Mouse (Mus musculus): ENCODE measurements around the gene Ifnl3. TPM values are rescaled to one million over a fixed set of nuclear protein-coding genes. Genes with fewer than 3 reads are reported as not detected.
A peak's percentile ranks its signal among the peaks of the same experiment; 100 is the strongest.

The Ifnl3 gene
- polyA plus RNA-seq, 1 experiment from 2014 or later, result not detected

- ATAC-seq (ENCODE audit: low FRiP score, low TSS enrichment), result no peak
- WGBS, result 76% methylated on average over 6 of the region's 6 CpGs
Observed at GRCm38 (mm10) chr7:28557708-28558107, 35.1 kb downstream of the Ifnl3 start.

GRCm38 (mm10) chr7:28558486-28558885 lies 35.9 kb downstream of the Ifnl3 start:
- Histone ChIP-seq H3K27ac (ENCODE audit: low read length) (peak overlapping the region; percentile 44; the same call in 1 of the 2 replicates), H3K4me3 (ENCODE audit: low read length) (no peak overlapping the region), H3K9me3 (ENCODE audit: low read length) (no peaks in the 10 kb centered on the region), H3K4me2 (replicated peaks; ENCODE audit: low read depth, low read length) (no peak overlapping the region), H3K4me1 (ENCODE audit: insufficient read depth, low read length) (peaks cover 7% of the 10 kb centered on the region), H3K27me3 (ENCODE audit: insufficient read depth, low read length) (no peaks in the 10 kb centered on the region), H3K9ac (replicated peaks; ENCODE audit: low read length) (no peak overlapping the region), H3K36me3 (ENCODE audit: insufficient read depth, low read length) (peaks cover 42% of the 10 kb centered on the region)
- ATAC-seq (ENCODE audit: low FRiP score, low TSS enrichment), result peak; percentile 75
- WGBS, result 49% methylated on average over 4 of the region's 4 CpGs

More at GRCm38 (mm10) chr7:28557708-28558107, 35.1 kb downstream of the Ifnl3 start:
- Histone ChIP-seq H3K9me3 (ENCODE audit: low read length) (0 out of 2 replicates have a peak, but pooled peaks cover 1% of the 10 kb centered on the region), H3K4me3 (ENCODE audit: low read length) (no peak overlapping the region), H3K27me3 (ENCODE audit: insufficient read depth, low read length) (no peaks in the 10 kb centered on the region), H3K4me2 (replicated peaks; ENCODE audit: low read depth, low read length) (no peak overlapping the region), H3K27ac (ENCODE audit: low read length) (no peak overlapping the region), H3K4me1 (ENCODE audit: insufficient read depth, low read length) (peaks cover 7% of the 10 kb centered on the region), H3K9ac (replicated peaks; ENCODE audit: low read length) (no peak overlapping the region), H3K36me3 (ENCODE audit: insufficient read depth, low read length) (peaks cover 35% of the 10 kb centered on the region)

GRCm38 (mm10) chr7:28560856-28561255 lies 38.2 kb downstream of the Ifnl3 start:
- no peaks in the 10 kb centered on the region for H3K9me3 ChIP-seq (ENCODE audit: low read length)
- H3K27ac ChIP-seq (ENCODE audit: low read length), result no peak overlapping the region
- no peak for ATAC-seq (ENCODE audit: low FRiP score, low TSS enrichment)
- no peaks in the 10 kb centered on the region for H3K27me3 ChIP-seq (ENCODE audit: insufficient read depth, low read length)
- 87% methylated on average over 10 of the region's 10 CpGs for WGBS
- no peak overlapping the region for H3K9ac ChIP-seq (replicated peaks; ENCODE audit: low read length)
- H3K36me3 ChIP-seq (ENCODE audit: insufficient read depth, low read length), result peaks cover 65% of the 10 kb centered on the region
- H3K4me3 ChIP-seq (ENCODE audit: low read length), result no peak overlapping the region
- peaks cover 7% of the 10 kb centered on the region for H3K4me1 ChIP-seq (ENCODE audit: insufficient read depth, low read length)
- H3K4me2 ChIP-seq (replicated peaks; ENCODE audit: low read depth, low read length), result no peak overlapping the region

DNA sequence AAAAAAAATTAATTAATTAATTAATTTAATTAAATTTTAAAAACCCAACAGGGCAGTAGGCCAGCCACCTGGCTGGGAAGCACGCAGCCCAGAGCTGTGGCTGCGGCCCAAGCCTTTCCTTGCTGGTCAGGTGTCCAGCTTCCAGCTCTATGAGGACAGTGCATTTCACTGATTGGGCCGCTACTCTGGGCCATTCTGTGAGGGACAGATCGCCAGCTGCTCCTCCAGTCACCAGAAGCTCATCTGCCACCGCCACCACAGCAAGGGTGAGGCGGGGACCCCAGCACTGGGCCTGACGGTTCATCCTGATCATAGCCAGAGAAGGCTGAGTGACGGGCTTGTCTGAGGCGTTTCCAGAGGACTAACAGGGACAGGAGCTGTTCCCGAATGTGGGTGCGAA lies 39.3 kb downstream of the Ifnl3 start:
- Histone ChIP-seq H3K4me1 (ENCODE audit: insufficient read depth, low read length) (peaks cover 7% of the 10 kb centered on the region), H3K4me3 (ENCODE audit: low read length) (no peak overlapping the region), H3K27me3 (ENCODE audit: insufficient read depth, low read length) (no peaks in the 10 kb centered on the region), H3K4me2 (replicated peaks; ENCODE audit: low read depth, low read length) (no peak overlapping the region), H3K9me3 (ENCODE audit: low read length) (no peaks in the 10 kb centered on the region), H3K9ac (replicated peaks; ENCODE audit: low read length) (no peak overlapping the region), H3K36me3 (ENCODE audit: insufficient read depth, low read length) (peaks cover 76% of the 10 kb centered on the region), H3K27ac (ENCODE audit: low read length) (no peak overlapping the region)
- 92% methylated on average over 11 of the region's 11 CpGs for WGBS
- ATAC-seq (ENCODE audit: low FRiP score, low TSS enrichment), result no peak

- Histone ChIP-seq H3K4me3 (ENCODE audit: low read length) (no peak overlapping the region), H3K27me3 (ENCODE audit: insufficient read depth, low read length) (no peaks in the 10 kb centered on the region), H3K36me3 (ENCODE audit: insufficient read depth, low read length) (peaks cover 80% of the 10 kb centered on the region), H3K9ac (replicated peaks; ENCODE audit: low read length) (no peak overlapping the region), H3K4me1 (ENCODE audit: insufficient read depth, low read length) (peaks cover 7% of the 10 kb centered on the region), H3K4me2 (replicated peaks; ENCODE audit: low read depth, low read length) (no peak overlapping the region), H3K27ac (ENCODE audit: low read length) (no peak overlapping the region), H3K9me3 (ENCODE audit: low read length) (no peaks in the 10 kb centered on the region)
- 84% methylated on average over 13 of the region's 13 CpGs for WGBS
- ATAC-seq (ENCODE audit: low FRiP score, low TSS enrichment), result no peak
Observed at GRCm38 (mm10) chr7:28562371-28562770, 39.7 kb downstream of the Ifnl3 start.

- ATAC-seq (ENCODE audit: low FRiP score, low TSS enrichment), result no peak
- Histone ChIP-seq H3K4me3 (ENCODE audit: low read length) (no peak overlapping the region), H3K9me3 (ENCODE audit: low read length) (no peaks in the 10 kb centered on the region), H3K4me2 (replicated peaks; ENCODE audit: low read depth, low read length) (no peak overlapping the region), H3K4me1 (ENCODE audit: insufficient read depth, low read length) (peaks cover 7% of the 10 kb centered on the region), H3K27ac (ENCODE audit: low read length) (no peak overlapping the region), H3K36me3 (ENCODE audit: insufficient read depth, low read length) (peaks cover 86% of the 10 kb centered on the region), H3K9ac (replicated peaks; ENCODE audit: low read length) (no peak overlapping the region), H3K27me3 (ENCODE audit: insufficient read depth, low read length) (no peaks in the 10 kb centered on the region)
- whole genome bisulfite sequencing, result 93% methylated on average over 13 of the region's 13 CpGs
Observed at GRCm38 (mm10) chr7:28562951-28563350, 40.3 kb downstream of the Ifnl3 start.

GRCm38 (mm10) chr7:28565407-28565806 lies 42.8 kb downstream of the Ifnl3 start:
- H3K9ac ChIP-seq (replicated peaks; ENCODE audit: low read length), result no peak overlapping the region
- ATAC-seq (ENCODE audit: low FRiP score, low TSS enrichment), result no peak
- peaks cover 9% of the 10 kb centered on the region for H3K4me1 ChIP-seq (ENCODE audit: insufficient read depth, low read length)
- H3K9me3 ChIP-seq (ENCODE audit: low read length), result no peaks in the 10 kb centered on the region
- no peaks in the 10 kb centered on the region for H3K27me3 ChIP-seq (ENCODE audit: insufficient read depth, low read length)
- H3K36me3 ChIP-seq (ENCODE audit: insufficient read depth, low read length), result peaks cover 79% of the 10 kb centered on the region
- H3K27ac ChIP-seq (ENCODE audit: low read length), result no peak overlapping the region
- 77% methylated on average over 5 of the region's 5 CpGs for WGBS
- no peak overlapping the region for H3K4me3 ChIP-seq (ENCODE audit: low read length)
- H3K4me2 ChIP-seq (replicated peaks; ENCODE audit: low read depth, low read length), result no peak overlapping the region

DNA sequence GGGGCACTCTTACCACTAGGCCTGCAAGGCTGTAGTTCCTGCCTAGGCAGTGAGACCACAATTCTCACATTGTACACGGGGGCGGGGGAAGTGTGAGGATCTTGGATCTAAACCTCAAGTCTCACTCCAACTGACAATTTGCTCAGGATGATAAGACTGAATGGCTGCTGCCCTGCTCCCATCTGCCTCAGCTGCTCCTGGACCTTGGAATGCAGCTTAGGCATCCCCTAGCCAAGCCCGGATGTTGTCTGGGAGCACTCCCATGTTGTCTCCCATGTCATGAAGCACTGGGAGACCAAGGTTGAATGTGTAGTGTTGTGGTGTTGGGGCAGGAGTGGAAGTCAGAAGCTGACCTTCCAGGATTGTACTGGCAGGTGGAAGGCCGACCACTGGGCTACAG lies 44.9 kb downstream of the Ifnl3 start:
- Histone ChIP-seq H3K36me3 (ENCODE audit: insufficient read depth, low read length) (peaks cover 62% of the 10 kb centered on the region), H3K4me2 (replicated peaks; ENCODE audit: low read depth, low read length) (no peak overlapping the region), H3K4me3 (ENCODE audit: low read length) (no peak overlapping the region), H3K9me3 (ENCODE audit: low read length) (no peaks in the 10 kb centered on the region), H3K4me1 (ENCODE audit: insufficient read depth, low read length) (peaks cover 30% of the 10 kb centered on the region), H3K9ac (replicated peaks; ENCODE audit: low read length) (no peak overlapping the region), H3K27ac (ENCODE audit: low read length) (no peak overlapping the region), H3K27me3 (ENCODE audit: insufficient read depth, low read length) (no peaks in the 10 kb centered on the region)
- WGBS, result 84% methylated on average over 4 of the region's 4 CpGs
- no peak for ATAC-seq (ENCODE audit: low FRiP score, low TSS enrichment)

- no peaks in the 10 kb centered on the region for H3K9me3 ChIP-seq (ENCODE audit: low read length)
- no peak overlapping the region for H3K4me2 ChIP-seq (replicated peaks; ENCODE audit: low read depth, low read length)
- ATAC-seq (ENCODE audit: low FRiP score, low TSS enrichment), result no peak
- H3K36me3 ChIP-seq (ENCODE audit: insufficient read depth, low read length), result peaks cover 54% of the 10 kb centered on the region
- H3K27me3 ChIP-seq (ENCODE audit: insufficient read depth, low read length), result no peaks in the 10 kb centered on the region
- peaks cover 37% of the 10 kb centered on the region for H3K4me1 ChIP-seq (ENCODE audit: insufficient read depth, low read length)
- H3K9ac ChIP-seq (replicated peaks; ENCODE audit: low read length), result no peak overlapping the region
- no peak overlapping the region for H3K27ac ChIP-seq (ENCODE audit: low read length)
- no peak overlapping the region for H3K4me3 ChIP-seq (ENCODE audit: low read length)
Observed at GRCm38 (mm10) chr7:28568253-28568652, 45.6 kb downstream of the Ifnl3 start.

- Histone ChIP-seq H3K9ac (replicated peaks; ENCODE audit: low read length) (peak overlapping the region; percentile 44), H3K4me3 (ENCODE audit: low read length) (no peak overlapping the region), H3K9me3 (ENCODE audit: low read length) (no peaks in the 10 kb centered on the region), H3K4me1 (ENCODE audit: insufficient read depth, low read length) (peaks cover 50% of the 10 kb centered on the region), H3K4me2 (replicated peaks; ENCODE audit: low read depth, low read length) (peak overlapping the region; percentile 24), H3K36me3 (ENCODE audit: insufficient read depth, low read length) (peaks cover 33% of the 10 kb centered on the region), H3K27ac (ENCODE audit: low read length) (peak overlapping the region; percentile 96), H3K27me3 (ENCODE audit: insufficient read depth, low read length) (no peaks in the 10 kb centered on the region)
- ATAC-seq (ENCODE audit: low FRiP score, low TSS enrichment), result peak; percentile 74
- WGBS, result 53% methylated on average over 12 of the region's 12 CpGs
Observed at GRCm38 (mm10) chr7:28570291-28570981, 47.8 kb downstream of the Ifnl3 start.

All from kidney, embryonic 16.5 days (tissue).